Mouse (Mus musculus) gastrocnemius, postnatal 10 days (tissue): ENCODE measurements at regions not wholly inside any gene's neighbourhood (a gene's known extent, or its start where the extent isn't known, plus 50 kb on each side); places are given as distances from the start of the nearest gene placed in this dataset.

Experiments
- DNase-seq: peaks from one replicate; pipeline ENCODE4 v3.0.0; 2021; ENCODE audit warnings: mixed read lengths

DNA sequence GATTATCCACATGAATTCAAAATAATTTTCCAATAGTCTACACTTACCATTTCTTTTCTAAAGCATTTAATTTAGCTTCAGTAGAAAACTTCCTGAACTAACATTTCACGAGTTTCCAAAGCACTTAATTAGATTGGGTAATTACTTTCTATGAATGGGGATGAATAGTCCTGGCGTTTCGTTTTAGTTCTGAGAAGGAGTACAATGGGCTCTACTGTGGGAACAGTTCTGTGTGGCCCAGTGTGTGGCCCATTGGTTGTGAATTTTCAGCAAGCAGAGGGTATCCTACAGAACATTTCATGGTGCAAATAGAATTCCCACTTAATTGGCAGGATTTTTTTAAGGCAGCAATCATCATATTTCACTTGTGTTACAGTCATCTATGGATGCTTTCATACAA, 95.5 kb downstream of the 1700017N19Rik start:
- no peak for DNase-seq

DNA sequence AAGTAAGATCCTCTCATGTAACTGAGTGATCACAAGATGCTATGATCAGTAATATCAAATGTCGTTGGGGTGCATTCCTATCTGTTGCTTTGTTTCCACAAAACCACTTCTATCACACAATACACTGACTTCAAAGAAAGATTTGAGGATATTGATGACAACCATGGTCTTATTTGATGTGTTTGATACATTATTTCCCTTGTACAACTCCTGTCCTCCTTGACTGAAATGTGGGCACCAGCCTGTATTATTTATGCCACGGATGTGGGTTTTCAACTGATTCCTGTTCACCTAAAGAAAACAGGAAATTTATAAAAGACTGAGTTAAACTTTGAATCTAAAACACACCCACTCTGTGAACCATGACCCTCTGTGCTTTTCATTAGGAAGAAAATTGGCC, 105.7 kb downstream of the 1700017N19Rik start:
- no peak for DNase-seq

DNA sequence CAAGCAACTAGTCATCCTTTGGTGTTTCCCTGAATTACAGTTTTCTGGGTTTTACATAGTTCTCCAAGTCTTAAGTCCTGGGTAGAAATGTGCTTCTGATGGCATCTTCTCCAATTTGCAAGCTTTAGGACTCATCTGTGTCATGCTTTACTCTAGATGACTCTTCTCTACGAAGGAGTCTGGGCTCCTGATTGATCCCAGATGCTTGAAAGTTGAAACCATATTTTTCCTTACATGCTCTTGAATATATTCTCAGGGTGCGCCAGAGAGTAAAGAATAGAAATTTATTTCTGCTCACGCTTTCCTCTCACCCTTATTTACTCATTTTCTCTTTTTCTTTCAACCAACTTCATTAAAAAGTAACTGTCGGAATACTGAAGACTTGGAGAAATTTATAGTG, 108.9 kb downstream of the 1700017N19Rik start:
- no peak for DNase-seq

DNA sequence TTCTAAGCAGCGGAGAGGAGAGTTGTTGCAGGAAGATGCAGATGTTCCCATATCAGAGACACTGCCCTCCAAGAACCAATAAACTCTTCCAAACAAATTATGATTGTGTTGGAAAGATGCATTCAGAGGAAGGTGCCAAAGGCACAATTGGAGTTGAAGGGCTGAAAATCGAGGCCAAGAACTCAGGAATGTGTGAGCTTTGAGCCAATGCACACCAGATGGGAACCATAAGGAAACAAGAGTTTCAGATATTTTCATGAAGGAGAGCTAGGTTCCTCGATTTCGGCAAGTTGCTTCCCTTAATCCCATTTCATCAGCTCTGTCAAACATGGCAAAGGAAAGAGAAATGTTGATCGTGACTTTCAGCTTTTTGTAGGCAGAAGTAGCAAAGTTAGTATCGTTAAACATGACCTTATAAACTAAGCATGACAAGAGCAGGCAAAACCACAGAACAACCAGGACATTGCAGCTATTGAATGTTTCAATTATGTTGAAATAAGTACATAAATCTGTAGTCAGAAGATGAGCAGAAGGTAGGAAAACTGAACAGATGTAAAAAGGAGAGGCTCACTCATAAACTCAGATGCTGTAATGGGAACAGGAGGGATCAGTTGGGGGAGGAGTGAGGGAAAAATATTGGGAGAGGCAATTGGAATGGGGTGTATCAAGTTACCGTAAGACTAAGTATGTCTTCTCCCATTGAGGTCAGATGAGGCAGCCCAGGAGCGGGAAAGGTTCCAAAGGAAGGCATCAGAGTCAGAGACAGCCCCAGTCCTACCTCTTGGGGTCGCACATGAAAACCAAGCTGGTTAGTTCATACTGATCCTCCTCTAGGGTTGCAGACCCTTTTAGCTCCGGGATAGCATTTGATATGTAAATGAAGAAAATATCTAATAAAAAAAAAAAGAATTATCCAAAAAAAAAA, 110.3 kb downstream of the 1700017N19Rik start:
- DNase-seq, result peak; percentile 9

DNA sequence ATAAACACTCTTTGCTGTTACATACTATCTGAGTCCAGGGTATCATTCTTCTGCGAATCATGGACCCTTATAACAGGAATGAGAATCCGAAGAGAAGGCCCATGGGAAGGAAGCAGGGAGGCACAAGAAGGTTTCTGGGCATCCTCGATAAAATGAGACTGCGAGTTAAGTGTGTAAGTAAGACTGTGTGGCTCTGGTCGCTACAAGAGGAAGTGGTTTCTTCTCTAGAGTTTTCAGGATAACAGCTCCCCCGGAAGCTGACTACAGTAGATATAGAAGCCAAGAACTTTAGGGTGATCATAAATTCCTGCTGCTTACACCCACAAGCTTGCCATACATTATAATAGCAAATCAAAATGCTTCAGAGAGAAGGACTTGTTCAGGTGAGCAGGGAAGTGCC, 111.7 kb downstream of the 1700017N19Rik start:
- DNase-seq, result no peak

DNA sequence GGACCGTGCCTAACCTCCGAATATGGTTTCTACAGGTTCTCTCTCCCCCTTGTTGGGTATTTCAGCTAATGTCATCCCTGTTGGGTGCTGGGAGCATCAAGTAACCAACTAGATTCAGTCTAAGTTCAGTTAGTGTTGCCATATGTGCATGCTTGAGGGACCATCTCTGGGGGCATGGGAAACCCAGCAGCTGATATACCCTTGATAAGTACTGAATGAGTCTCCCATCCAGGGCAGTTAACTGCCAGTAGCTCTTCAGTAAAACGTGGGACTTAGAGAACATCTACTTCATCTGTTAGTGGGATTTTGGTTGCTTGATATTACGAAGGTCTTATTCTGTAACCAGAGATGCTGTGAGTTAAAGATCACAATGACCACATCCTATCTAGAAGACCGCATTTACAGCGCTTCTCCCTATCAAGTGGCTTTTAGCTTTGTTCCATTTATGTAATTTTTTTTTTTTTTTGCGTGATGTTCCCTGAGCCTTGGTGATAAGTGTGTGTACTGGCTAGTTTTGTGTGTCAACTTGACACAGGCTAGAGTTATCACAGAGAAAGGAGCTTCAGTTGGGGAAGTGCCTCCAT, 125.9 kb downstream of the 1700017N19Rik start:
- no peak for DNase-seq

DNA sequence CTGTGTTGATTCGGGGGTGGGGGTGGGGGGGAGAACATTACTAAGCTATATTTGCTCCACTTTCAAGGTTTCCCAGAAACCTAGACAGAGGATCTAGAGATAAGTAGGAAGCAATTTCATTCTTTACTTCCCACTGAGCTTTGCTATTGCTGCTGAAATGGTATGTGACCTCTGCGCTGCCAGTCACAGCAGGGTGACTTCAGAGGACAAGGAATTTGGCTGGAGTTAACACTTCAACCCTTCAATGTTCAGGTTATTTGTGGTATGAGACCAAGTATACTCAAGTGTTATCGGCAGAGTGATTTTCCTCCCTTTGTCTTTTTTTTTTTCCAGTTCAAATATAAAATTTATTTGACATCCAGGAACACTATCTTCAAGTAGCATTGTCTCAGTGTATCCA, 128.3 kb downstream of the 1700017N19Rik start:
- no peak for DNase-seq

DNA sequence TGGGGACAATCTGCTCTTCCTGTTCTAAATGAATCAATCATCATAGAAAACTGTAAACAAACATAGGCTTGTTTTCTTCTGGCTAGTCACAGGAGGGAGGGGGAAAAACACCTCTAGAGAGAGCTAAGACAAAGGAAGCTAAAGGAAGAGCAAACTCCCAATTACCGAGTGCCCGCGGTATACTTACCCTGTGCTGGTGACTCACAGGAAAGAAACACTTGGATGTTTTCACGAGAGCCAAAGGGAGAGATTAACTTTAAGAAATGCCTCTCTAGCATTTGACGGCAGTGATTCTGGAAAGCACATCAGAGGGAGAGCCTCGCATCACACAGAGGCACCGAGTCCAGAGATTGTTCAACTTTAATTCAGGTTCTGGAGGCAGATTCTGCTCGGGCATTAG, 151.0 kb downstream of the 1700017N19Rik start:
- no peak for DNase-seq

DNA sequence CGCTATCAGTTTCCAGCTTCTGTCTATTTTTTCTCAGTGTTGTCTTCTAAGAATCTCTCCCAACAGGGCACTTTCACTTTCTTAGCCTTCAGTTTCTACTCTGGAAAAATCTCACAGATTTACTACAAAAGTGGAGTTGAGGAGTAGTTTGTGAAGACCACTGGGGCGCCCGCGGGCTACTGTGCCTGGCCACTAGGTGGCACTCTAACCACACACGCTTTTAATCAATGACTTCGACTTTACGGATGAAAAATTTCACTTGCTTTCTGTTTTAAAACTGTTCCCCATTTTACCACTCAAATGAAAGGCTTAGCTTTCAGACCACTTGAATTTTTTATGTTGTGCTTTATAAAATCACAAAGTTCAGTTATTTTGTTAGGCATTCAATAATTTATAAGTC, 151.8 kb downstream of the 1700017N19Rik start:
- DNase-seq, result peak; percentile 74

DNA sequence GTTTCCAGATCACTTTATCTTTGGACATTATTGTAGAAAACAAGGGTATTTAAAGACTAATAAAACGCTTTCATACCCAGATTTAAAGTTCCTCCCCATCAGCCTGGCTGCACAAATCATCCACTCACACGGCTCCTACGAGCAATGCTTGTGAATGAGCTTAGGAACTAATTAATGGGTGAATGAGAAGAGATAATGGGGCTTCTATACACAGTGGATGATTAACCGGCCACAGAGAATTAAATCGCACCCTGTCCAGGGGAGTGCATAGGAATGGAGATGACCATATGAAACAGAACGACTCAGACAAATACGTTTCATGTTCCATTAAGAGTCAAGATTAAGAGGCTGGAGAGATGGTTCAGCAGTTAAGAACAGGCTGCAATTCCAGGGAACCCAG, 155.9 kb downstream of the 1700017N19Rik start:
- no peak for DNase-seq

DNA sequence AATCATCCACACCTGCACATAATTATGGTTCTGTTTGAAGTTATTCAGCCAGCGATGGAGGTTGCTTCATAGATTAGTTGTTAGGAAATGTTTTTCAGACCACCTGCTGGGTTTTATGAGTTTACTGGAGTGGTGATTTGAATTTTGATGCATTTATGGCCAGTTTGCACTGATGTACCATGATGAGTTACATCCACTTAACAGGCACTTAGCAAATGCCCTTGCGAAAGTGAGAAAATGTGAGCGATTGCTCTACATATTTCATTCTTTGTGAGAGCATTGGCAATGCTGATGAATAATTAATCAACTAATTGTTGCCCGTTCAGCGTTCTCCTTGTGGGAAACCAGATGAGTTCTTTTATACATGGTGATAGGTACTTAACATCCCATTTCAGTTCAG, 164.7 kb downstream of the 1700017N19Rik start:
- no peak for DNase-seq

DNA sequence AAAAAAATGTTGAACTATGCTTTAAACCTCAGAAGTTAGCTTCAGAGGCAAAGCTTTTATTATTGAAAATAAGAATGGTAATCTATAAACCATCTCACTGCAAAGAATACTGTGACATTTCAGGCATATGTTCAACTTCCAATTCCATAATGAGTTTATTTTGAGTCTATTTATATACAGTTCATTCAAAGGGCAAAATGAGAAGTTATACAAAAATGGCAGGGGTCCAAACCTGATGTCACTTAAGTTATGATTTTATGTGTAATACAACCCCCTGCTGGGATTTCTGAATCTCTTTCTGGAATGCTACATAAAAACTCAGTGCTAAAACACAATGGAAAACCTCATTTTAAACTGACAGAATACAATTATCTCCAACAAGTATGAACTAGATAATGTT, 184.0 kb downstream of the 1700017N19Rik start:
- DNase-seq, result no peak

DNA sequence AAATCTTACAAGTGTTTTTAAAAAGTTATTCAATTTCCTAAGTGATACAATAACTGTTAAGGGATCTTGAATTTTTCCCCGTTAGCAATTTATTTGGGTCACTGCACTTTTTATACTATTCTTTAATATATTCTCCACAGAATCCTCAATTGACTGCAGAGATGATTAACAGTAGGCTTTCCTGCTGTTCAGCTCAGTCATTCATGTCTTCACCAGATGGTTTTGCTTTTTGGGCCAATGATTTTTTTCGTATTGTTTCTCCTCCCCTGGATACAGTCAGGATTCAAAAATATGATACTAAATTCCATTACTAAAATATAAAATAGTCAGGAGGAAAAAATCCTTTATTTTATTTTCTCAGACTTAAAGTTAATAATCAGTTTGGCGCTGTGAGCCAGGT, 201.9 kb downstream of the 1700017N19Rik start:
- no peak for DNase-seq

DNA sequence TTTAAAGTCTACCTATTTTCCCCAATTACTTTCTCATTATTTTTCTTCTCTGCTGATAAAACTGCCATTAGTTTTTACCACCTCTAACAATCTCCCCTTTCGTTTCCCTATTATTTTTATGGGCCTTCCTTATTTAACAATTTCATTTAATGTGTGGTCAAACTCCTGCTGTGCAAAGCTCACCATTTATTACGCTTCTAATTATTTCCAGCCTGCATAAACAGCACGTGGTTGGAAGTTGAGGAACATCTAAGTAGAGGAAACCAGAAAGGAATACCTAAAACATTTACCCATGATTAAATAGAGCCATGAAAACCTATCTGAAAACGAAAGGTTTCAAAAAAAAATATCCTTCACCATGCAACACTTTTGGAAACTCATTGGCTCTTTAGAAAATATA, 202.3 kb downstream of the 1700017N19Rik start:
- DNase-seq, result no peak

DNA sequence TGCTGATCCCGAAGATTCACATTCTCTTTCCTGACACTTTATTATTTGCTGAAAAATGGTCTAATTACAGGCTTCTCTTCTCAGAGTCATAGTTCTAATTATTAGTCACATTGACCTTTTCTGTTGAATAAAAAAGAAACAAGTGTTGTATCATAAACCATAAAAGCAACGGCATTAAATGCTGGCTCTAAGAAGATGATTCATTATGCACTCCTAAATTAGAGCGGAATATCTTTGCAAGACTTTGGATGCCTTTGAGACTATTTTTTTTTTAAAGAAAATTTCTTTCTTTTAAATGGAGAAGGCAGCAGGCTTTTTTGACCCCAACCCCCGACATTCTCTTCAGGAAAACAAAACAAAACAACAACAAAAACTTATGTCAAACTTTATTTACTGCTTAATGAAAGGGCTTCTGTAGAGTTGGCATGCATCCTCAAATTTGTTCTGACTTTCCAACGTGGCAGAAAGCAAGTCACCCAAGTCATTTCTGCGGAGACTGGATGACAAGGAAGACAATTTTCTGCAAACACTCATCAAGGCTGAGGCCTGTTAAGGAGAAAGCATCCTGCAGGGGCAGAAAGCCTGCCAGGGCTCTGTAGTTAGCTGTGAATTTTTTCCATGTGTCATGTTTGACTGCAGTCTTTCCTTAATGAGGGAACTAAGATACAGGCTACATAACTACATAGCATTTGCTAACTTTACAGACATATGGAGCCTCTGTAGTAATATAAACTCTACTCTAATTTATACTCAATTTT, 205.1 kb downstream of the 1700017N19Rik start:
- no peak for DNase-seq

DNA sequence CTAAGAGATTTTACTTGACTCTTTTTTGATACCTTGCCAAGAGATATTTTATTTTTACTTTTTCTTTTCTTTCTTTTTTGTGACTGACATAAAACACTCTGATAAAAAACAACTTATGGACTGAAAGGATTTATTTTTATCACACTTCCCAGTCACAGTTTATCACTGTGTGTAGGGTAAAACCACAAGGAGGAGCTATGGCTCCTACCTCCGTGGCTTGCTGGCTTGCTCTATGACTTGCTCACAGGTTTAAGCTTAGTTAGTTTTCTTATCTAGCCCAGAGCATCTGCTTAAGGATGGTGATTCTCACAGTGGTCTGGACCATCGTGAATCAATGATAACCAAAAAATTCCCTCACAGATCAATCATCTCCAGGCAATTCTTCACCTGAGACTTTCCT, 221.4 kb downstream of the 1700017N19Rik start:
- DNase-seq, result no peak

DNA sequence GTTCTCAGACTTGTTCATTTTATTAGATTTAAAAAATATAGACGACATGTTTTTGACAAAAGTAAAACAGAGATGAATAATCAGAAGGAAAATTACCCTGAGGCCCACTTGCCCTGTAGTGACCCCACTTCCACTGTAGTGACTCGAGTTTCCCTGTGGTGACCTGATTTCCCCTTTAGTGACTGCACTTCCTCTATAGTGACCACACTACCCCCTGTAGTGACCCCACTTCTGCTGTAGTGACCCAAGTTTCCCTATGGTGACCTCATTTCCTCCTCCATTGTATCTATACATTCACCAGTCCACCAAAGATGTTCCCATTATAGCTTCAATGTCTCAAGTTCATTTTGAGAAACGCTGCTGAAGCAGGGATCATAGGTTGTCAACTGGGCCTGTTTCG, 244.5 kb downstream of the 1700017N19Rik start:
- DNase-seq, result no peak

DNA sequence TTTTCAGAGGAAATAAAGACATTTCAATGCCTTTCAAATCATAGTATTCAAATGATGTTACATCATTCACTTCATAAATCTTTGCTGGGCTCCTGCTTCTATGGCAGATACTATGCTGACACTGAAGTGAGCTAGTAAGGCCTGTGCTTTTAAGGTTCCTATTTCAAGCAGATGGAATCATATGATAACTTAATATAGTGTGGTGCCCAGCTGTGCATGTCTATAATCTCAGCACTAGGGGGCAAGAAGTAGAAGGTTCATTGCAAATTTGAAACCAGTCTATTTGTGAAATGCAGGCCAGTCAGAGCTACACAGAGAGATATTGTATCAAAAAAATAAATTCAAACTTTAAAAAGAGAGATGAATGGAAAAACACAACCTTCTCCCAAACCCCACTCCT, 262.9 kb downstream of the 1700017N19Rik start:
- no peak for DNase-seq

DNA sequence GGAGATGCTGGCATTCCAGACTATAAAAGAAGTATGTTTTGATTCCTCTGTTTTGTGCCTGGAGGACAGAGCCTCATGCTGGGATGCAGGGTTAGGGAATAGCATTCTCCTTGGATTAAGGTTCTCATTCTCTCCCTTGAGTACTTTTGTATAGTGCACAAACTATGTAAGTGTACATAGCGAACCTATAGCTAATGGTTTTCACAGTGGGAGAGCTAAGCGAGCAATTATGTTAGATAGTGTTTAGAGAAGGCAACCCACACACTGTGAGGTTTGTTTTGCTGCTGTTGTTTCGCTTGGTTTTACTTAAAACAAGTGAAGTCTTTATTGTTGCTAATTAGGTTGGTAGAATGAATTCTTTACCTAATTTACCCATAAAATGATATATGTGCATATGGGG, 266.2 kb downstream of the 1700017N19Rik start:
- DNase-seq, result no peak

DNA sequence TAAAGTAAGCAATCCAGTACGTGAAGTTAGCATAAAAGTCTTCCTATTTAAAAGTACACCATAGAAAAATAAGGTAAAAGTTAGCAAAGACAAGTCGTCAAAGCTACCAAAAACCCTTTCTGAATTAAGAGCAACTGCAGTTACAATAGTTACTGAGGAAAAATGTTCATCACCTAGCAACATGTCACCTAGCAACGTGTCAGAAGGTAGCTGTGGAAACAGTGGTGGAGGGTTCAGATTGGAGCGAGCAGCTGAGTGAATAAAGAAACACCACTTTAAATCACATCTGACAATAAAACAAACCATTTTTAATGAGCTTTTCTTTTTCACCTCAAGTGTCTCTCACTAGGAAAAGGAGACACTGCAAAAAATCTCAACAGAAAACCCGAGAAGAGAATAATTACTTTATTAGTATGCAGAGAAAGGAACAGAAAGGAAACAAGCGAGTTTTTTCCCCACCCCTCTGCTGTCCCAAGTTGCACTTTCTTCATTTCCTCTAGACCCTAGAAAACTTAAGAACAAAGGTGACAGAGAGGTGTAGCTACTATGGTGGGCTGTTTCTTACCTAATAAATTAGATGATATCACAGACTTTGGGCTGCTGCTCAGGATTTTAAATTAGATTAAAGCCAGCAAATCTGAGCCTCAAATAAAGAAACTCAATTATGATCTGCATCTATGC, 275.4 kb downstream of the 1700017N19Rik start:
- DNase-seq, result no peak

DNA sequence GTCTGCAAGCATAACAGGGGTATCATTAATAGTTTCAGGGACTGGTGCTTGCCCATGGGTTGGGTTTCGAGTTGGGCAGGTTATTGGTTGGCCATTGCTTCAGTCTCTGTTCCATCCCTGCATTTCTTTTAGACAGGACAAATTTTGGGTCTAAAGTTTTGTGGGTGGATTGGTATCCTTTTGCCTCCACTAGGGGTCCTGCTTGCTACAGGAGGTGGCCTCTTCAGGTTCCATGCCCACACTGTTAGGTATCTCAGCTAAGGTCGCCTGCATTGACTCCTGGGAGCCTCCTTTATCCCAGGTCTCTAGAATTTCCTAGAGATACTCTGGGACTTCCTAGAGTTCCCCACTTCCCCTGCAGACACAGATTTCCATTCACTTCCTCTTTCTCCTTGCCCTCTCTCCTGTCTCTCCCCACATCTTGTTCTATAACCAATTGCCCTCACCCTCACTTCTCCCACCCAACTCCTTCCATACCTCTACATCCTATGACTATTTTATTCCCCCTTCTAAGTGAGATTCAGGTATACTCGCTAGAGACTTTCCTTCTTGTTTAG, 278.2 kb downstream of the 1700017N19Rik start:
- no peak for DNase-seq

DNA sequence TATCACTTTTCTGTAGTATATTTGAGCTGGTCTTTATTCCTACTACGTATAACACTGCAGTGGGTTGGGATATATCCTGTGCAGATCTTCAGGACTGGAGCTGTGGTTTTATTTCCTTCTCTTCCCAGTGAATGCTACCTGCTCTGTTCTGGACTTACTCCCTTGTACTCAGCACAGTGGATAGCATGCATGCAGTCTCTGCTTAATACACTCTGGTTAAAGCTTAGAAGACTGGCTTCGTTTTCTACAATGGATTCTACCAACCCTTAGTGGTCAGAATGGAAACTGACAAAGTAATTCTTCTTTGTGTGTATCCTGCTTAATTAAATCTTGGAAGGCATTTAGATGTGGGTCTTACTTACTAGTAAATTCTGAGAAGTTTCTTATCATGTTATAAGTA, 292.3 kb downstream of the 1700017N19Rik start:
- DNase-seq, result no peak
